Mouse (Mus musculus): ENCODE data around the gene Zfp760. TPM values are rescaled to one million over a fixed set of nuclear protein-coding genes. Genes with fewer than 3 reads are reported as not detected.

Zfp760 gene
- 2.0 TPM for total RNA-seq (2023)

DNA sequence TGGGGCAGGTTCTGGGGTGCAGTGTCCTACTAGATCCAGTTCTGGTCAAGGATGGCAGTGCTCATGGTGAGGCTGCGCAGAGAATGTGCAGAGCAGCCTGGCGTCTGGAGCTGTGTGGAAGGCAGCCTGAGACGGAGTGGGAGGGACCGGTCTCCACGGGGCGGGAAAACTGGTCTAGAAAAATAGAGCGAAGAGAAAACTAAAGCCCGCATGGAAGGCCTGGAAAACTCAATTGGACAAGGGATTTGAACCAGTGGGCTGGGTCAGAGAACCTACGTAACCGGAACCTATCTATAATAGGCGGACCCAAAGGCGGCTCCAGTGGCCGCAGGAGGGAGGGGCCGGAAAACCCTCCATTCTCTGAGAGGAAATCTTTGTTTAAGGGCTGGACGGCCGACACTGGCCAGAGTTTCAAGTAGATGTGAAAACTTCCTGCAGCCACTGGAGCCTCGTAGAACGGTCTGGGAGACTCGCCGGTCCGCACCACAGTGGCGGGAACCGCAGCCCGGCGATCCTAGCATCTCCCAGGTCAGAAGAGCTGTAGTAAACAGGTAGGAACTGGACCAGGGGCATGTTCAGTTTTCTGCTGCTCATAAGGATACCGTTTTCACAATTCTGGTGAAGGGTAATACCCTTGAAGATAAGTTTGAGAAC is at the start of gene Zfp760:
TSS of gene Zfp760 (plus strand) at position 399 of the 654 bp plus-strand sequence.

GRCm38 (mm10) chr17:21691560-21691959 is 16.0 kb upstream of the Zfp760 start, which contains the start of gene Gm10226:
Gene Gm10226, plus strand, starts transcription at chr17:21691860.

DNA sequence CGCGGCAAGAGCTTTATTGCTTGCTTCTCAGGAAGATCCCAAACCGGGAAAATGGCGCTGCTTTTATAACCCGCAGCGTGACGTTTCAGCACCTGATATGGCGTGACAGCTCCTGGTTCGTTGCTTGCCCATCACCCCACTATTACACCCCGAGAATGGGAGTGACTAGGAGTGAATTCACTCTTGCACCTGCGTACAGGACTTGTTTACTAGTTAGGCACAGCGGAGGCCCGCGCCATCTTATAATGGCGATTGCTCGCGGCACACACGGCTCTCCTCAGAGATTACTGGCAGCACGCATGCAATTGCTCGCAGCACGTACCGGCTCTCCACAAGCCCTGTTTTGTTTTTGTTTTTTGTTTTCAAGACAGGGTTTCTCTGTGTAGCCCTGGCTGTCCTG is 23.0 kb downstream of the Zfp760 start, which contains the start of gene Zfp229:
TSS of gene Zfp229 (plus strand) at position 301 of the 400 bp plus-strand sequence.

Other genes with a start within 250 kb of the Zfp760 start
- 28.1 TPM for gene Zfp53, start 218.7 kb upstream of the Zfp760 start, total RNA-seq (2023)
- 5.6 TPM for gene Zfp52, start 172.2 kb upstream of the Zfp760 start, total RNA-seq (2023)
- gene Zfp948, start 140.7 kb upstream of the Zfp760 start, total RNA-seq (2023) = 2.0 TPM
- gene Zfp983, start 57.1 kb upstream of the Zfp760 start, total RNA-seq (2023) = 9.1 TPM
- 15.1 TPM for gene Gm10226, start 15.9 kb upstream of the Zfp760 start, total RNA-seq (2023)
- 0.95 TPM for gene Zfp229, start 23.1 kb downstream of the Zfp760 start, total RNA-seq (2023)
- gene Zfp820, start 138.0 kb downstream of the Zfp760 start, total RNA-seq (2023) = 0.56 TPM
- 7.4 TPM for gene Zfp995, start 202.2 kb downstream of the Zfp760 start, total RNA-seq (2023)